Mouse (Mus musculus) duodenum, adult 2 months (tissue): Measurements from ENCODE around the gene Gm20458. TPM values are rescaled to one million over a fixed set of nuclear protein-coding genes. Genes with fewer than 3 reads are reported as not detected.

Experiments
- polyA plus RNA-seq: library from polyadenylated mRNA; depleted of rRNA; stranded (reverse); fragments of >200 nt; gene quantifications from 2 replicates; pipeline ENCODE4 v1.2.3, GENCODE M21; 2012; ENCODE audit warnings: low replicate concordance; rRNA removed

Gm20458 gene
- polyA plus RNA-seq, result 34.5 and 97.9 TPM in 2 replicates

GRCm38 (mm10) chr2:164460745-164461551, at the start of gene Gm20458:
TSS of gene Gm20458 (plus strand) at chr2:164460967.

GRCm38 (mm10) chr2:164443460-164444000, 17.2 kb upstream of the Gm20458 start, which contains the start of gene Sdc4:
TSS of gene Sdc4 (minus strand) at chr2:164443887.

GRCm38 (mm10) chr2:164456864-164457300, 3.9 kb upstream of the Gm20458 start, which contains the start of gene Sys1:
TSS of gene Sys1 (plus strand) at chr2:164456964.

GRCm38 (mm10) chr2:164473624-164474023, 12.9 kb downstream of the Gm20458 start, which contains the start of gene Trp53tg5:
TSS of gene Trp53tg5 (minus strand) at chr2:164473724.

GRCm38 (mm10) chr2:164485681-164486257, 25.0 kb downstream of the Gm20458 start, which contains the start of gene Dbndd2:
TSS of gene Dbndd2 (plus strand) at chr2:164486106.

GRCm38 (mm10) chr2:164496847-164497690, 36.3 kb downstream of the Gm20458 start, which contains the start of gene Pigt:
TSS of gene Pigt (plus strand) at chr2:164497520.

Other genes with a start within 250 kb of the Gm20458 start
- 0.31 and 2.6 TPM in 2 replicates for gene Wfdc15b, start 239.3 kb upstream of the Gm20458 start, polyA plus RNA-seq
- not detected in 2 replicates for gene Svs2, start 222.5 kb upstream of the Gm20458 start, polyA plus RNA-seq
- gene Svs3b, start 204.3 kb upstream of the Gm20458 start, polyA plus RNA-seq, result not detected in 2 replicates
- not detected in 2 replicates for gene Svs4, start 182.5 kb upstream of the Gm20458 start, polyA plus RNA-seq
- not detected in 2 replicates for gene Svs3a, start 171.7 kb upstream of the Gm20458 start, polyA plus RNA-seq
- gene Svs6, start 144.2 kb upstream of the Gm20458 start, polyA plus RNA-seq, result not detected in 2 replicates
- not detected in 2 replicates for gene Svs5, start 128.2 kb upstream of the Gm20458 start, polyA plus RNA-seq
- gene Slpi, start 71.9 kb upstream of the Gm20458 start, polyA plus RNA-seq, result 9.0 and 13.9 TPM in 2 replicates
- gene Rbpjl, start 57.8 kb upstream of the Gm20458 start, polyA plus RNA-seq, result 0.17 and 70.7 TPM in 2 replicates
- 0.81 and 1.6 TPM in 2 replicates for gene Matn4, start 55.8 kb upstream of the Gm20458 start, polyA plus RNA-seq
- 26.7 and 44.6 TPM in 2 replicates for gene Sdc4, start 17.1 kb upstream of the Gm20458 start, polyA plus RNA-seq
- gene Sys1, start 4.0 kb upstream of the Gm20458 start, polyA plus RNA-seq, result 289 and 485 TPM in 2 replicates
- not detected in 2 replicates for gene Trp53tg5, start 12.8 kb downstream of the Gm20458 start, polyA plus RNA-seq
- gene Dbndd2, start 25.1 kb downstream of the Gm20458 start, polyA plus RNA-seq, result 59.4 and 113 TPM in 2 replicates
- 196 and 283 TPM in 2 replicates for gene Pigt, start 36.6 kb downstream of the Gm20458 start, polyA plus RNA-seq
- 2.4 and 68.3 TPM in 2 replicates for gene Wfdc2, start 101.4 kb downstream of the Gm20458 start, polyA plus RNA-seq
- not detected in 2 replicates for gene Spint3, start 112.5 kb downstream of the Gm20458 start, polyA plus RNA-seq
- gene Wfdc6a, start 124.5 kb downstream of the Gm20458 start, polyA plus RNA-seq, result not detected in 2 replicates
- not detected in 2 replicates for gene Eppin, start 132.6 kb downstream of the Gm20458 start, polyA plus RNA-seq
- not detected in 2 replicates for gene Wfdc6b, start 152.6 kb downstream of the Gm20458 start, polyA plus RNA-seq
- gene Wfdc8, start 152.7 kb downstream of the Gm20458 start, polyA plus RNA-seq, result not detected in 2 replicates
- 0.16 TPM in 1 of 2 replicates, not detected in the other for gene Wfdc16, start 177.8 kb downstream of the Gm20458 start, polyA plus RNA-seq
- gene Wfdc10, start 195.1 kb downstream of the Gm20458 start, polyA plus RNA-seq, result 1.1 and 3.7 TPM in 2 replicates
- not detected in 2 replicates for gene Wfdc9, start 195.6 kb downstream of the Gm20458 start, polyA plus RNA-seq
- gene Wfdc11, start 213.1 kb downstream of the Gm20458 start, polyA plus RNA-seq, result not detected in 2 replicates
- gene Wfdc13, start 224.1 kb downstream of the Gm20458 start, polyA plus RNA-seq, result 0.08 TPM in 1 of 2 replicates, not detected in the other
- not detected in 2 replicates for gene Spint4, start 237.5 kb downstream of the Gm20458 start, polyA plus RNA-seq